Mouse (Mus musculus) lung, postnatal 0 days (tissue): ENCODE measurements at regions not wholly inside any gene's neighbourhood (a gene's known extent, or its start where the extent isn't known, plus 50 kb on each side); places are given as distances from the start of the nearest gene placed in this dataset.

ENCODE experiments used
- ATAC-seq: fragments of 200-750 bp; cut with Nextera tagmentation; 2 replicates; pipeline ENCODE4 v1.8.0; 2017; ENCODE audit warnings: moderate library complexity
- DNase-seq: peaks from one replicate; pipeline ENCODE4 v3.0.0-alpha.2; 2016; ENCODE audit warnings: low spot score
- H3K27ac ChIP-seq: fragments of 300-500 bp; sonication (generic); 2 replicates; pipeline ENCODE4 v1.5.1; 2014; ENCODE audit warnings: antibody characterized with exemption, mild to moderate bottlenecking, low read length, mixed read lengths
- H3K27me3 ChIP-seq: fragments of 300-500 bp; sonication (generic); replicated peaks from 2 replicates; pipeline ENCODE4 v1.6.1; 2014; ENCODE audit warnings: low read length, mixed read lengths; ENCODE audit not compliant: insufficient read depth
- H3K36me3 ChIP-seq: fragments of 300-500 bp; sonication (generic); 2 replicates; pipeline ENCODE4 v1.6.1; 2014; ENCODE audit warnings: low read length, mixed read lengths; ENCODE audit not compliant: insufficient read depth
- H3K4me1 ChIP-seq: fragments of 300-500 bp; sonication (generic); 2 replicates; pipeline ENCODE4 v1.6.1; 2014; ENCODE audit warnings: antibody characterized with exemption, low read depth, low read length, mixed read lengths; ENCODE audit not compliant: insufficient read depth
- H3K4me2 ChIP-seq: fragments of 300-500 bp; sonication (generic); replicated peaks from 2 replicates; pipeline ENCODE4 v1.6.1; 2014; ENCODE audit warnings: low read depth, mild to moderate bottlenecking, low read length, moderate library complexity, mixed read lengths
- H3K4me3 ChIP-seq: fragments of 300-500 bp; sonication (generic); 2 replicates; pipeline ENCODE4 v1.5.1; 2014; ENCODE audit warnings: low read depth, low read length
- H3K9ac ChIP-seq: fragments of 300-500 bp; sonication (generic); replicated peaks from 2 replicates; pipeline ENCODE4 v1.6.1; 2014; ENCODE audit warnings: low read depth, mild to moderate bottlenecking
- H3K9me3 ChIP-seq: fragments of 300-500 bp; sonication (generic); 2 replicates; pipeline ENCODE4 v1.6.1; 2016; ENCODE audit warnings: low read length, mixed read lengths
- CTCF ChIP-seq: IDR thresholded peaks from 2 replicates; pipeline ENCODE4 v1.5.1; 2016; ENCODE audit warnings: antibody characterized with exemption, mild to moderate bottlenecking
- EP300 ChIP-seq: IDR thresholded peaks from 2 replicates; pipeline ENCODE4 v1.6.1; 2016; ENCODE audit warnings: antibody characterized with exemption, mild to moderate bottlenecking, control low read depth
- WGBS: fragments of 180-500 bp; shearing (Covaris S2); extraction: QIAGEN DNeasy Blood & Tissue Kit; methylation state at CpG from one replicate; pipeline ENCODE4 v1.1.7; 2014; 5-methylcytosine and 5-hydroxymethylcytosine counted together

DNA sequence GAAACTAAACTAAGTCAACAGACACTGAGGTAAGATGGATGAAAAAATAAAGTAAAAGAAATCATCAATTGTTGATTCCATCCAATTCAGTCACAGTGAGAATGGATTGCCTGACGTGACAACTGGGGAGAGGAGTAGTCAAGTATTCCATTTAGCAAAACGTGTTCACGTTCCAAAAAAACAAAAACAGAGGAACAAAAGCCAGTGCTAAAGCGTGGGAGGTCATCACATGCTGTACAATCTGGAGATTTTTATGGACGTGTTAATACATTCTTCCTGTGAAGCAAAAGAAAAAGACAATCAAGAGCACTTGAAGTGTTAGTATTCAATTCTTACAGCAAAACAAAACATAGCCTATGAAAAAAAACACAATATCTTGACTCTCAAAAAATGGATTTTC lies 452.9 kb downstream of the Cdh11 start:
- no peaks in the 10 kb centered on the region for H3K4me1 ChIP-seq
- no peaks in the 10 kb centered on the region for H3K9me3 ChIP-seq
- TF ChIP-seq CTCF (no peak), EP300 (no peak)
- 62% methylated on average over 5 of the region's 5 CpGs for WGBS
- H3K27ac ChIP-seq: no peak overlapping the region
- ATAC-seq (no peak), DNase-seq (no peak)
- H3K4me2 ChIP-seq: no peak overlapping the region
- no peak overlapping the region for H3K9ac ChIP-seq
- H3K4me3 ChIP-seq: no peak overlapping the region
- H3K36me3 ChIP-seq: no peaks in the 10 kb centered on the region
- no peaks in the 10 kb centered on the region for H3K27me3 ChIP-seq

DNA sequence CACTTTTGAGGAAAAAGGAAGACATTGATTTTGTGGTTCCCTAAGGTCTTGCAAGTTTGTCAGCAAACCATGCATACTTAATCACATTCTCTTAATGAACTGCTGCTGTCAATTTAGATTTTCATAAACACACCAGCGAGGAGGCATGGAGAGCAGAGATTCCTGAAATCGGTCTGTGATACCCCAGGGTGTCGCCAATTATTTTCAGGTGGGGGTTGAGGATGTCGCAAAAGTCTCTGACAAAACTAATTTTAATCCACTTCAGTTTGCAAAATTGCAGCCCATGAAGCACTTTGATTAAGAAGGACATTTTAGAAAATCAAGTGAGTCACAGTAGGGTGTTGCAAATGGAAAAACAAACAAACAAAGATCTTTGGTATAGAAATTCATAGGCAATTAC lies 454.3 kb downstream of the Cdh11 start:
- H3K9ac ChIP-seq: no peak overlapping the region
- ATAC-seq (no peak), DNase-seq (no peak)
- no peak overlapping the region for H3K4me3 ChIP-seq
- H3K27me3 ChIP-seq: no peaks in the 10 kb centered on the region
- no peaks in the 10 kb centered on the region for H3K4me1 ChIP-seq
- no peak overlapping the region for H3K4me2 ChIP-seq
- no peak for TF ChIP-seq CTCF
- TF ChIP-seq EP300: no peak
- WGBS: 81% methylated on average over 4 of the region's 4 CpGs
- no peak overlapping the region for H3K27ac ChIP-seq
- H3K36me3 ChIP-seq: no peaks in the 10 kb centered on the region
- no peaks in the 10 kb centered on the region for H3K9me3 ChIP-seq

DNA sequence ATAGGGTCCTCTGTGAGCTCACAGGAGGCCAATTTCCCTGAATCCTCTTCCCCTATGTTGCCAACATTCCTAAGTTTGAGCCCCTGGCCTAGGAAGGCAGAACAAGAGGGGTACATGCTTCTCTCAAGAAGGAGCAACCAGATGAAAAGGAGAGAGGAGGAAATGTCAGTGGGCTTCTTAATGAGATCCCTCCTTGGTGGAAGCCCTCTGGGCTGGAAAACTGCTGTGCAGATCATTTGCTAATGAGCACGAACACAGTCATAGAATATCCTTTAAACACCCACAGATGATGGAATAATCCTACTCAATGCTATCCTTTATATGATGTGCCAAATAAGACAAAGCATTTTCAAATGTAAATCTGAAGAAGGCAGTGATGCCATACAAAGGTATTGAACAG lies 455.5 kb downstream of the Cdh11 start:
- H3K36me3 ChIP-seq: no peaks in the 10 kb centered on the region
- H3K4me2 ChIP-seq: no peak overlapping the region
- H3K9ac ChIP-seq: no peak overlapping the region
- TF ChIP-seq EP300 (no peak), CTCF (no peak)
- no peak overlapping the region for H3K4me3 ChIP-seq
- ATAC-seq (no peak), DNase-seq (no peak)
- no peaks in the 10 kb centered on the region for H3K4me1 ChIP-seq
- H3K9me3 ChIP-seq: no peaks in the 10 kb centered on the region
- WGBS: 63% methylated on average over 1 of the region's 1 CpGs
- no peaks in the 10 kb centered on the region for H3K27me3 ChIP-seq
- H3K27ac ChIP-seq: no peak overlapping the region
